Mouse (Mus musculus) spleen, postnatal 14 days (tissue): ENCODE results near the gene Batf3.
A peak's percentile ranks its signal among the peaks of the same experiment; 100 is the strongest.

Source experiments
- DNase-seq, 2 experiments: peaks; one replicate each; pipeline ENCODE4 v3.0.0; 2021 to 2022; ENCODE audit warnings: low spot score in 2 of 2

Batf3 gene

GRCm38 (mm10) chr1:191097802-191098747 is at the start of gene Batf3:
Batf3 (plus strand) TSS chr1:191097847.
- DNase-seq = peak in 1 of 2 experiments; percentile 17

GRCm38 (mm10) chr1:191053555-191053954 is 44.1 kb upstream of the Batf3 start:
- no peak for DNase-seq

- DNase-seq = no peak
Measured at GRCm38 (mm10) chr1:191054870-191055532, 42.6 kb upstream of the Batf3 start.

- no peak for DNase-seq
Measured at GRCm38 (mm10) chr1:191055533-191055873, 42.1 kb upstream of the Batf3 start.

GRCm38 (mm10) chr1:191057461-191057860 is 40.2 kb upstream of the Batf3 start:
- DNase-seq = no peak

- no peak for DNase-seq
Measured at GRCm38 (mm10) chr1:191062241-191062780, 35.3 kb upstream of the Batf3 start.

GRCm38 (mm10) chr1:191062781-191063485 is 34.7 kb upstream of the Batf3 start, which contains the start of the genes Tatdn3 and Nsl1:
Tatdn3 (minus strand) TSS chr1:191062932.
Nsl1 (plus strand) TSS chr1:191063012.
- peak; percentile 88 to 93 for DNase-seq

GRCm38 (mm10) chr1:191063700-191064099 is 33.9 kb upstream of the Batf3 start:
- DNase-seq = no peak

- DNase-seq = no peak
Measured at GRCm38 (mm10) chr1:191064535-191064934, 33.1 kb upstream of the Batf3 start.

GRCm38 (mm10) chr1:191065188-191065587 is 32.5 kb upstream of the Batf3 start:
- DNase-seq = no peak

GRCm38 (mm10) chr1:191068377-191068776 is 29.3 kb upstream of the Batf3 start:
- DNase-seq = no peak

- no peak for DNase-seq
Measured at GRCm38 (mm10) chr1:191070259-191070658, 27.4 kb upstream of the Batf3 start.

GRCm38 (mm10) chr1:191071613-191072012 is 26.0 kb upstream of the Batf3 start:
- no peak for DNase-seq

- no peak for DNase-seq
Measured at GRCm38 (mm10) chr1:191072329-191072913, 25.2 kb upstream of the Batf3 start.

GRCm38 (mm10) chr1:191073001-191073400 is 24.6 kb upstream of the Batf3 start:
- DNase-seq = no peak

- DNase-seq = no peak
Measured at GRCm38 (mm10) chr1:191073486-191073885, 24.2 kb upstream of the Batf3 start.

GRCm38 (mm10) chr1:191075199-191075883 is 22.3 kb upstream of the Batf3 start:
- DNase-seq = no peak

GRCm38 (mm10) chr1:191083230-191083629 is 14.4 kb upstream of the Batf3 start:
- DNase-seq = no peak

- DNase-seq = peak in 1 of 2 experiments; percentile 58
Measured at GRCm38 (mm10) chr1:191084951-191085559, 12.6 kb upstream of the Batf3 start.

- DNase-seq = no peak
Measured at GRCm38 (mm10) chr1:191085597-191085996, 12.1 kb upstream of the Batf3 start.
